Mouse (Mus musculus) embryo, embryonic 11 days (tissue): ENCODE results near the gene Fgg.

Experiments
- DNase-seq: peaks from one replicate; pipeline ENCODE4 v3.0.0-alpha.2; 2015

The Fgg gene

GRCm38 (mm10) chr3:83027546-83028251 lies 20.2 kb downstream of the Fgg start:
- DNase-seq = no peak

GRCm38 (mm10) chr3:83030331-83030730 lies 22.8 kb downstream of the Fgg start:
- DNase-seq = no peak

GRCm38 (mm10) chr3:83032746-83033308 lies 25.3 kb downstream of the Fgg start:
- DNase-seq = peak; percentile 13

GRCm38 (mm10) chr3:83033801-83034200 lies 26.3 kb downstream of the Fgg start:
- no peak for DNase-seq

GRCm38 (mm10) chr3:83038865-83039264 lies 31.3 kb downstream of the Fgg start:
- no peak for DNase-seq

- DNase-seq = no peak
Measured at GRCm38 (mm10) chr3:83039666-83040065, 32.1 kb downstream of the Fgg start.

GRCm38 (mm10) chr3:83042451-83042850 lies 34.9 kb downstream of the Fgg start:
- DNase-seq = no peak

GRCm38 (mm10) chr3:83046649-83047048 lies 39.1 kb downstream of the Fgg start:
- no peak for DNase-seq

- no peak for DNase-seq
Measured at GRCm38 (mm10) chr3:83049680-83050079, 42.2 kb downstream of the Fgg start, which contains the start of gene Fgb. Fgb (minus strand) TSS chr3:83049863.

GRCm38 (mm10) chr3:83050661-83051060 lies 43.1 kb downstream of the Fgg start:
- DNase-seq = no peak

GRCm38 (mm10) chr3:83052102-83052501 lies 44.6 kb downstream of the Fgg start:
- no peak for DNase-seq

- DNase-seq = no peak
Measured at GRCm38 (mm10) chr3:83053126-83053525, 45.6 kb downstream of the Fgg start.

GRCm38 (mm10) chr3:83053758-83054157 lies 46.2 kb downstream of the Fgg start:
- peak; percentile 62 for DNase-seq

- no peak for DNase-seq
Measured at GRCm38 (mm10) chr3:83054759-83055158, 47.2 kb downstream of the Fgg start.

- peak; percentile 98 for DNase-seq
Measured at GRCm38 (mm10) chr3:83055281-83056038, 47.9 kb downstream of the Fgg start, which contains the start of gene Plrg1. Plrg1 (plus strand) TSS chr3:83055522.

- no peak for DNase-seq
Measured at GRCm38 (mm10) chr3:83057046-83057445, 49.5 kb downstream of the Fgg start.
